Mouse (Mus musculus) hindbrain, embryonic 15.5 days (tissue): Measurements from ENCODE around the gene Terf2ip. TPM values are rescaled to one million over a fixed set of nuclear protein-coding genes. Genes with fewer than 3 reads are reported as not detected.

Experiments used
- ATAC-seq: fragments of 200-750 bp; cut with Nextera tagmentation; 2 replicates; pipeline ENCODE4 v1.8.0; 2017; ENCODE audit warnings: low read depth, moderate number of reproducible peaks, moderate TSS enrichment; ENCODE audit not compliant: low FRiP score
- H3K27ac ChIP-seq: fragments of 300-500 bp; sonication (generic); replicated peaks from 2 replicates; pipeline ENCODE4 v1.5.1; 2015; ENCODE audit warnings: mild to moderate bottlenecking, inconsistent platforms
- H3K27me3 ChIP-seq: fragments of 300-500 bp; sonication (generic); 2 replicates; pipeline ENCODE4 v1.6.1; 2015; ENCODE audit warnings: control low read depth, inconsistent platforms
- H3K36me3 ChIP-seq: fragments of 300-500 bp; sonication (generic); 2 replicates; pipeline ENCODE4 v1.6.1; 2015; ENCODE audit warnings: control low read depth, inconsistent platforms
- H3K4me1 ChIP-seq: fragments of 300-500 bp; sonication (generic); replicated peaks from 2 replicates; pipeline ENCODE4 v1.6.1; 2015; ENCODE audit warnings: control low read depth, inconsistent platforms
- H3K4me2 ChIP-seq: fragments of 300-500 bp; sonication (generic); 2 replicates; pipeline ENCODE4 v1.6.1; 2015; ENCODE audit warnings: moderate library complexity, mild to moderate bottlenecking, inconsistent platforms
- H3K4me3 ChIP-seq: fragments of 300-500 bp; sonication (generic); 2 replicates; pipeline ENCODE4 v1.5.1; 2015; ENCODE audit warnings: mild to moderate bottlenecking, inconsistent platforms
- H3K9ac ChIP-seq: fragments of 300-500 bp; sonication (generic); 2 replicates; pipeline ENCODE4 v1.6.1; 2015; ENCODE audit warnings: inconsistent platforms
- H3K9me3 ChIP-seq: fragments of 300-500 bp; sonication (generic); 2 replicates; pipeline ENCODE4 v1.6.1; 2016; ENCODE audit warnings: control low read depth, inconsistent platforms
- WGBS: fragments of 180-500 bp; shearing (Covaris S2); methylation state at CpG from one replicate; pipeline ENCODE4 v1.1.7; 2015; 5-methylcytosine and 5-hydroxymethylcytosine counted together
- polyA plus RNA-seq: library from polyadenylated mRNA; unstranded; fragments of >200 nt; fragmentation: Nextera tagmentation; extraction: Ambion mirVana; gene quantifications from 2 replicates; pipeline ENCODE4 v1.2.1, GENCODE M21; 2015

The Terf2ip gene
- 63.9 and 68.4 TPM in 2 replicates for polyA plus RNA-seq

GRCm38 (mm10) chr8:112010997-112011815 is at the start of gene Terf2ip, which contains the start of gene Kars:
Gene Terf2ip, plus strand, starts transcription at chr8:112011398.
Gene Kars, minus strand, starts transcription at chr8:112011323.
- H3K4me1 ChIP-seq, result peaks cover 24% of the 10 kb centered on the region
- under 1% methylated on average over 61 of the region's 61 CpGs for WGBS
- H3K4me3 ChIP-seq, result peak within 1 kb of the TSS; percentile 95
- peak within 1 kb of the TSS; percentile 82 for H3K4me2 ChIP-seq
- no peaks in the 10 kb centered on the region for H3K9me3 ChIP-seq
- ATAC-seq, result peak; percentile 97
- peak within 1 kb of the TSS; percentile 87 for H3K27ac ChIP-seq
- H3K9ac ChIP-seq, result peak within 1 kb of the TSS; percentile 95
- H3K36me3 ChIP-seq, result peaks cover 6% of the 10 kb centered on the region; the same call in 1 of the 2 replicates
- no peaks in the 10 kb centered on the region for H3K27me3 ChIP-seq

- H3K36me3 ChIP-seq, result 0 out of 2 replicates have a peak, but pooled peaks cover 6% of the 10 kb centered on the region
- ATAC-seq, result no peak
- no peak overlapping the region for H3K27ac ChIP-seq
- H3K27me3 ChIP-seq, result no peaks in the 10 kb centered on the region
- H3K9me3 ChIP-seq, result no peaks in the 10 kb centered on the region
- H3K4me3 ChIP-seq, result no peak overlapping the region
- H3K4me2 ChIP-seq, result no peak overlapping the region
- H3K9ac ChIP-seq, result no peak overlapping the region
- WGBS, result 71% methylated on average over 1 of the region's 1 CpGs
- H3K4me1 ChIP-seq, result no peaks in the 10 kb centered on the region
These were observed 48.6 kb upstream of the Terf2ip start for GRCm38 (mm10) chr8:111962589-111962988.

GRCm38 (mm10) chr8:111963091-111963490 is 48.1 kb upstream of the Terf2ip start:
- 61% methylated on average over 10 of the region's 10 CpGs for WGBS
- H3K4me2 ChIP-seq, result no peak overlapping the region
- no peak overlapping the region for H3K4me3 ChIP-seq
- H3K36me3 ChIP-seq, result 0 out of 2 replicates have a peak, but pooled peaks cover 4% of the 10 kb centered on the region
- H3K4me1 ChIP-seq, result no peaks in the 10 kb centered on the region
- H3K9ac ChIP-seq, result no peak overlapping the region
- H3K27me3 ChIP-seq, result no peaks in the 10 kb centered on the region
- no peak; the same call in 1 of the 2 replicates for ATAC-seq
- H3K9me3 ChIP-seq, result no peaks in the 10 kb centered on the region
- H3K27ac ChIP-seq, result no peak overlapping the region

DNA sequence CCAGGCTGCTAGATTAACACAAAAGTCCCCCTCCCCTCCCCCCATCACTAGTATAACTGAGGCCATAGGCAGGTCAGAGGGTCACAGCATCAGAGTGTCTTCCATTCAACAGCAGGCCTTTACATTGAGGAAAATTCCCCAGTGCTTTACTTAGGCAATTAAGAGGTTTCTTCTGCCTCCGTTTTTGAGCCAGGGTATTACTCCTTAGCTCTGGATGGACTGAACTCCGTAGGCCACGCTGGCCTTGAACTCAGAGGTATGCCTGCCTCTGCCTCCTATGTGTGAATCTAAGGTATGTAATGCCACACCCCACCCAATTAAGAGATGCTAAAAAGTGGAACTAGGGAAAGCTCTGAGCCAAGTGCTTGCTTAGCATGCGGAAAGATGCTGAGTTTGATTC is 47.7 kb upstream of the Terf2ip start:
- 84% methylated on average over 4 of the region's 4 CpGs for WGBS
- H3K4me3 ChIP-seq, result no peak overlapping the region
- no peaks in the 10 kb centered on the region for H3K27me3 ChIP-seq
- no peak overlapping the region for H3K4me2 ChIP-seq
- H3K27ac ChIP-seq, result no peak overlapping the region
- H3K4me1 ChIP-seq, result no peaks in the 10 kb centered on the region
- ATAC-seq, result no peak
- H3K36me3 ChIP-seq, result 0 out of 2 replicates have a peak, but pooled peaks cover under 1% of the 10 kb centered on the region
- no peak overlapping the region for H3K9ac ChIP-seq
- H3K9me3 ChIP-seq, result no peaks in the 10 kb centered on the region

DNA sequence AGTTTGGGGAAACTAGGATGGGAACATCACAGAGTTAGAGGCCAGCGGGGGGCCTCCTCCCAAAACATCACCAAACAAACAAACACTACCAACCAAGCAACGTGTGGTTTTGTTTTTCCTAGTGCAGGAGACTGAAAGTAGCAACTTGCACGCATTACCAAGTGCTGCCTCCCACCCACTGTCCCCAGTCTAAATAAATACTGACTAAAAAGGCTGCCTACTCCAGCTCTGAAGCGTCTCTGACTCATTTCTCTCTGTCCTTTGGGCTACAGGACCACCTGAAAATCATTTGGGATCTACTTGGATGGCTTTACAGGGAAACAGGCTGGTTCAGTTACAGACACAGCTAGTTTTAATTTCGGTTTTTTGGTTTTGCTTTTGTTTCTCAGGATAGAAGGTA is 46.8 kb upstream of the Terf2ip start:
- Histone ChIP-seq H3K9me3 (no peaks in the 10 kb centered on the region), H3K36me3 (no peaks in the 10 kb centered on the region), H3K4me2 (no peak overlapping the region), H3K4me3 (no peak overlapping the region), H3K27me3 (no peaks in the 10 kb centered on the region), H3K9ac (no peak overlapping the region), H3K4me1 (no peaks in the 10 kb centered on the region), H3K27ac (no peak overlapping the region)
- ATAC-seq, result no peak
- 64% methylated on average over 5 of the region's 5 CpGs for WGBS

GRCm38 (mm10) chr8:111964849-111965561 is 46.2 kb upstream of the Terf2ip start:
- Histone ChIP-seq H3K4me3 (no peak overlapping the region), H3K4me2 (no peak overlapping the region), H3K27ac (no peak overlapping the region), H3K4me1 (no peaks in the 10 kb centered on the region), H3K9ac (no peak overlapping the region), H3K9me3 (no peaks in the 10 kb centered on the region), H3K36me3 (no peaks in the 10 kb centered on the region), H3K27me3 (no peaks in the 10 kb centered on the region)
- no peak for ATAC-seq
- WGBS, result 72% methylated on average over 7 of the region's 7 CpGs

- 86% methylated on average over 5 of the region's 5 CpGs for WGBS
- Histone ChIP-seq H3K4me2 (no peak overlapping the region), H3K4me1 (no peaks in the 10 kb centered on the region), H3K27ac (no peak overlapping the region), H3K27me3 (no peaks in the 10 kb centered on the region), H3K9ac (no peak overlapping the region), H3K4me3 (no peak overlapping the region), H3K36me3 (no peaks in the 10 kb centered on the region), H3K9me3 (no peaks in the 10 kb centered on the region)
- ATAC-seq, result no peak
These were observed 43.8 kb upstream of the Terf2ip start for GRCm38 (mm10) chr8:111967246-111967870.

- Histone ChIP-seq H3K27ac (no peak overlapping the region), H3K9me3 (no peaks in the 10 kb centered on the region), H3K4me3 (no peak overlapping the region), H3K27me3 (no peaks in the 10 kb centered on the region), H3K4me1 (no peaks in the 10 kb centered on the region), H3K4me2 (no peak overlapping the region), H3K36me3 (no peaks in the 10 kb centered on the region), H3K9ac (no peak overlapping the region)
- ATAC-seq, result no peak
- 87% methylated on average over 10 of the region's 10 CpGs for WGBS
These were observed 42.7 kb upstream of the Terf2ip start for GRCm38 (mm10) chr8:111968541-111968940.

DNA sequence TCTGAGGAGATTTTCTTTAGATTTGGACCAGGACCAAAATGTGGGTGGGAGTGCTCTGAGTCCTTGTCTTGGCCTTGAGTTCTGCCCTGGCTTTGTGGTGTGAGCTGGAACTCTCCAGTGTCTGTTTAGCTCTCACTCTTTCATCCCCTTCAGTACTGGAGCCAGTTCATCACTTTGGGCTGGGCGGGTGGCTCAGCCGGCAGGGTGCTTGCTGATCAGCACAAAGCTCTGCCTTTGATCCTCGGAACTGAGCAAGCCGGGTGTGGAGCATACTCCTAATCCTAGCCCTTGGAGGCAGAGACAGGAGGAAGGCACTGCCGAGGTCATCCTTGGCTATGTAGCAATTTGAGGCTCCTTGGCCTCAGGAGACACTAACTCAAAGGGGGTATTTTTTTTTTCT is 42.2 kb upstream of the Terf2ip start:
- Histone ChIP-seq H3K4me3 (no peak overlapping the region), H3K9ac (no peak overlapping the region), H3K27ac (no peak overlapping the region), H3K4me2 (no peak overlapping the region), H3K9me3 (no peaks in the 10 kb centered on the region), H3K27me3 (no peaks in the 10 kb centered on the region), H3K4me1 (no peaks in the 10 kb centered on the region), H3K36me3 (no peaks in the 10 kb centered on the region)
- ATAC-seq, result no peak
- 39% methylated on average over 5 of the region's 5 CpGs for WGBS

DNA sequence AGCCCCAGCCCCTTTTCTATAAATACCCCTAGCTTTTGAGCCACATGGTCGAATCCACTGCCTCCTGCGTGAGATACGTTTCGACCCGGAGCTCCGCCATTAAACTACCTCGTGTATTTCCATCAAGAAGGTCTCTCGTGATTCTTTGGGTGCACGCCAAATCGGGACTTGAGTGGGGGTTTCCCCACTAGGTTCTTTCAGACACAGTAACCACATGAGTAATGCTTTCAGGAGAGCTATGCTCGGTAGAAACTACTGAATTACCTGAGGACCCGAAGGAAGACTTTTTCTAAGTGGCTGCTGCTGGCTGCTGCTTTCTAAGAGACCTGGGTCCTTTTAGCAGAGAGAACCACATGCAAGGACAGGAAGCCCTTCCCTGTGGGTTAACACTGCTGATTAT is 37.1 kb upstream of the Terf2ip start:
- 96% methylated on average over 12 of the region's 12 CpGs for WGBS
- no peaks in the 10 kb centered on the region for H3K27me3 ChIP-seq
- H3K36me3 ChIP-seq, result 0 out of 2 replicates have a peak, but pooled peaks cover 3% of the 10 kb centered on the region
- no peak overlapping the region for H3K9ac ChIP-seq
- H3K4me1 ChIP-seq, result no peaks in the 10 kb centered on the region
- no peak overlapping the region for H3K27ac ChIP-seq
- no peak for ATAC-seq
- H3K9me3 ChIP-seq, result no peaks in the 10 kb centered on the region
- no peak overlapping the region for H3K4me2 ChIP-seq
- H3K4me3 ChIP-seq, result no peak overlapping the region

DNA sequence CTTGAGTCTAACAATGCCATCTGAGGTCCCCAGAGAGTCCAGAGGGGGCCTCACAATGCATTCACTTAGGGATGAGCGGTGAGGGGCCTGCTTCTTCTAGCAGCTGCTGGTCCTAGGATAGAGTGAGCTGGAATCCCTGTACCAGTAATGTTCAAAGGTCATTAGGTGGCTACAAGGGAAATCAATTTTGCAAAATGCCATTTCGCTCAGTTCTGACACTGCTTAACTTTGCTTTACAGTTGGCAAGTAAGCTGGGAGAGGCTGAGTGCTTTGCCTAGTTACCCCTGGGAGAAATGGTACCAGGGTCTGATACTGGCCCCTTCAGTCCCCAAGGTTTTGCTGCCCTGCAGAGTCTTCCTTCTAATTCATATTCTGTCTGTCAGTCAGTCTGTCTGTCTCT is 35.5 kb upstream of the Terf2ip start:
- H3K4me1 ChIP-seq, result no peaks in the 10 kb centered on the region
- no peaks in the 10 kb centered on the region for H3K27me3 ChIP-seq
- no peak overlapping the region for H3K9ac ChIP-seq
- H3K36me3 ChIP-seq, result 0 out of 2 replicates have a peak, but pooled peaks cover 3% of the 10 kb centered on the region
- no peak for ATAC-seq
- no peak overlapping the region for H3K27ac ChIP-seq
- H3K4me2 ChIP-seq, result no peak overlapping the region
- H3K4me3 ChIP-seq, result no peak overlapping the region
- WGBS, result 90% methylated on average over 2 of the region's 2 CpGs
- no peaks in the 10 kb centered on the region for H3K9me3 ChIP-seq

GRCm38 (mm10) chr8:111976326-111976725 is 34.9 kb upstream of the Terf2ip start:
- no peak overlapping the region for H3K4me3 ChIP-seq
- H3K4me2 ChIP-seq, result no peak overlapping the region
- no peak for ATAC-seq
- WGBS, result 84% methylated on average over 2 of the region's 2 CpGs
- no peak overlapping the region for H3K27ac ChIP-seq
- 0 out of 2 replicates have a peak, but pooled peaks cover 3% of the 10 kb centered on the region for H3K36me3 ChIP-seq
- H3K4me1 ChIP-seq, result no peaks in the 10 kb centered on the region
- no peak overlapping the region for H3K9ac ChIP-seq
- H3K27me3 ChIP-seq, result no peaks in the 10 kb centered on the region
- no peaks in the 10 kb centered on the region for H3K9me3 ChIP-seq
